Mouse (Mus musculus) forebrain, embryonic 11.5 days (tissue): Measurements from ENCODE around the gene Igf1r. TPM values are rescaled to one million over a fixed set of nuclear protein-coding genes. Genes with fewer than 3 reads are reported as not detected.

ENCODE experiments used
- ATAC-seq: fragments of 200-750 bp; cut with Nextera tagmentation; replicated peaks from 2 replicates; pipeline ENCODE4 v1.8.0; 2017; ENCODE audit warnings: moderate TSS enrichment; ENCODE audit not compliant: low FRiP score
- DNase-seq: peaks from one replicate; pipeline ENCODE4 v3.0.0-alpha.2; 2017; ENCODE audit warnings: low spot score
- H3K27ac ChIP-seq: fragments of 300-500 bp; sonication (generic); 2 replicates; pipeline ENCODE4 v1.5.1; 2014; ENCODE audit warnings: low read depth, low read length
- H3K27me3 ChIP-seq: fragments of 300-500 bp; sonication (generic); 2 replicates; pipeline ENCODE4 v1.6.1; 2014; ENCODE audit warnings: mild to moderate bottlenecking, low read length, mixed read lengths; ENCODE audit not compliant: control insufficient read depth, insufficient read depth
- H3K36me3 ChIP-seq: fragments of 300-500 bp; sonication (generic); 2 replicates; pipeline ENCODE4 v1.6.1; 2014; ENCODE audit warnings: mild to moderate bottlenecking, low read length, moderate library complexity, mixed read lengths; ENCODE audit not compliant: control insufficient read depth, insufficient read depth
- H3K4me1 ChIP-seq: fragments of 300-500 bp; sonication (generic); replicated peaks from 2 replicates; pipeline ENCODE4 v1.6.1; 2014; ENCODE audit warnings: low read length, mixed read lengths; ENCODE audit not compliant: control insufficient read depth, insufficient read depth
- H3K4me2 ChIP-seq: fragments of 300-500 bp; sonication (generic); 2 replicates; pipeline ENCODE4 v1.6.1; 2014; ENCODE audit warnings: low read depth, mild to moderate bottlenecking, low read length, moderate library complexity, mixed read lengths; ENCODE audit not compliant: severe bottlenecking
- H3K4me3 ChIP-seq: fragments of 300-500 bp; sonication (generic); 2 replicates; pipeline ENCODE4 v1.5.1; 2014; ENCODE audit warnings: low read depth, low read length
- H3K9ac ChIP-seq: fragments of 300-500 bp; sonication (generic); 2 replicates; pipeline ENCODE4 v1.6.1; 2014; ENCODE audit warnings: low read length
- H3K9me3 ChIP-seq: fragments of 300-500 bp; sonication (generic); 2 replicates; pipeline ENCODE4 v1.6.1; 2016; ENCODE audit warnings: low read length, mixed read lengths; ENCODE audit not compliant: control insufficient read depth
- WGBS: fragments of 180-500 bp; shearing (Covaris S2); extraction: QIAGEN DNeasy Blood & Tissue Kit; methylation state at CpG from one replicate; pipeline ENCODE4 v1.1.7; 2014; 5-methylcytosine and 5-hydroxymethylcytosine counted together
- polyA plus RNA-seq: library from polyadenylated mRNA; unstranded; fragments of >200 nt; fragmentation: Nextera tagmentation; extraction: Ambion mirVana; gene quantifications from 2 replicates; pipeline ENCODE4 v1.2.1, GENCODE M21; 2014

Gene Igf1r
- polyA plus RNA-seq, 1 experiment from 2014 or later = 18.3 TPM

DNA sequence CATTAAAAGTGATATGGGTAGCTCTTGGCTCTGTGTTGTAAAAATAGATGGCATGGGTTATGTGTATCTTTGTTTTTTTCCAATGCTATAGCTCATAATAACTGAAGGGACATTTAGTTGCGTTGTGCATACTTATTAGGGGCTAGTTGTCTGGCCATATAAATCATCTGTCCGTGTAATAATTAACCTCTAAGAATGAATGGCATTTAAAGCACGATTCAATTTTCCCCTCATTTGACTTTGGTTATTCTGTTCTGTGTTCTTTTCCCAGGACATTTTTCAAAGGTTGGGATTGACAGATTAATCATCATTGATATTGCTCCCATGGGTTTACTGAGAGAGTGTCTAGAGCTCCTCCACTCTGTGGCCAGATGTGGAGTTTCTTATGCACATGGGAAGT, 72.8 kb downstream of the Igf1r start:
- no peaks in the 10 kb centered on the region for H3K9me3 ChIP-seq
- H3K4me1 ChIP-seq = peaks cover 3% of the 10 kb centered on the region; the same call in 1 of the 2 replicates
- no peaks in the 10 kb centered on the region for H3K27me3 ChIP-seq
- no peak for ATAC-seq
- no peak overlapping the region for H3K4me3 ChIP-seq
- H3K4me2 ChIP-seq = no peak overlapping the region
- no peaks in the 10 kb centered on the region for H3K36me3 ChIP-seq
- WGBS = 66% methylated on average over 3 of the region's 3 CpGs
- H3K9ac ChIP-seq = no peak overlapping the region
- no peak overlapping the region for H3K27ac ChIP-seq
- DNase-seq = no peak

DNA sequence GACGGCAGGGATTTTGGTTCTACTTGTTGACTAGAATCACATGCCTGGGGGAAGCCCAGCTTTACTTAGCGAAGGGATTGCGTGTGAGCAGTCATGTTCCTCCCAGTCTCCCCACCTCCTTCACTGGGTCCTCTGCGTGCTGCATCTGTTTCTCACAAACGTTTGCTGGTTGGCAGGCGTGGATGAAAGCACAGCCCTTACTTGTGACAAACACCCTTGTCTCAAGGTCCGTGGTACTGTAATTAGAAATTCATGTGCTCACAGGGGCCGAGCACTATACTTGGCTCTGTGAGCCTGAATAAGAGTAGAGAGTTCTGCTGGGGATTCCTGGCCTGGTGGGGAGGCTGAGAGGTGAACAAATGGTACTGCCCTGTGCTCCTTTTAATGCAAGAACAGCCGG, 73.4 kb downstream of the Igf1r start:
- DNase-seq = no peak
- no peaks in the 10 kb centered on the region for H3K36me3 ChIP-seq
- WGBS = 82% methylated on average over 9 of the region's 9 CpGs
- H3K4me2 ChIP-seq = no peak overlapping the region
- H3K4me1 ChIP-seq = peaks cover 3% of the 10 kb centered on the region; the same call in 1 of the 2 replicates
- no peak overlapping the region for H3K4me3 ChIP-seq
- no peak overlapping the region for H3K9ac ChIP-seq
- H3K27me3 ChIP-seq = no peaks in the 10 kb centered on the region
- no peaks in the 10 kb centered on the region for H3K9me3 ChIP-seq
- no peak overlapping the region for H3K27ac ChIP-seq
- no peak for ATAC-seq

DNA sequence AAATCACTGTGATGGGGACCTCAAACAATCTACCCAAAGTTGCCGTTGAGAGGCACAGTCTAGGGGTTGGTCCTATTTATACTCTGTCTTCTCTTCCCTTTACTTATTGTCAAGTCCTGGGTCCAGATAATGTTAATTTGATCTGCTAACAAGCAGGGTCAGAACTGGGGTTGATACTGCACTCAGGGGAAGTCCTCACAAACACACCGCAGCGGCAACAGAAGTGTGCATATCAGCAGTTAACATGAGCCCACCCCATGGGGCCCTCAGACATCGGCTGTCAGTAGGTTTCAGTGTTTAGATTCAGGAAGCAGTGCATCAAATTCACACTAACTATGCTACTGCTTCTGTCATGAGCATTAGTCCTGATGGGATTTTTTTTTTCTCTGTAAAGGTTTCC, 75.5 kb downstream of the Igf1r start:
- Histone ChIP-seq H3K9me3 (no peaks in the 10 kb centered on the region), H3K4me3 (no peak overlapping the region), H3K36me3 (no peaks in the 10 kb centered on the region), H3K9ac (no peak overlapping the region), H3K4me1 (peaks cover 3% of the 10 kb centered on the region; the same call in 1 of the 2 replicates), H3K4me2 (no peak overlapping the region), H3K27ac (no peak overlapping the region), H3K27me3 (no peaks in the 10 kb centered on the region)
- 83% methylated on average over 4 of the region's 4 CpGs for WGBS
- no peak for ATAC-seq
- no peak for DNase-seq

DNA sequence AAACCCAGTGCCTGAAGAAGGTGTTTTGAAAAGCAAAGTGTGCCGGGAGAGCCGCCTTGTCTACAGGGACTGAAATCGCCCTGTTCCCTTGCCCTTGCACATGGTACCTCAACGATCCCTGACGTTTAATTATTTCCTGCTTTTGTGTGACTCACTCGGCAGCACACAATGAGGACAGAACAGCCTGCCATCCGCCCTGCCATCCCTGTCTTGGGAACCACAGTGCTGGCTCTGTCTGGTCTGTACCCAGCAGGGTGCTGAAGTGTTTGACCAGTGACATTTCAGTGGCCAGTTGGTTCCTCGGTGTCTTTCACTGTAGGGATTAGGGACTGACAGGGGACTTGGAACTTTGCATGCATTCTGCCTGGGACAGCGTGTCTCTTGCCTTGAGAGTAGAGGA, 78.2 kb downstream of the Igf1r start:
- H3K4me2 ChIP-seq = no peak overlapping the region
- DNase-seq (no peak), ATAC-seq (no peak)
- no peaks in the 10 kb centered on the region for H3K9me3 ChIP-seq
- no peak overlapping the region for H3K9ac ChIP-seq
- H3K36me3 ChIP-seq = no peaks in the 10 kb centered on the region
- 33% methylated on average over 9 of the region's 9 CpGs for WGBS
- H3K4me1 ChIP-seq = peaks cover 3% of the 10 kb centered on the region; the same call in 1 of the 2 replicates
- no peaks in the 10 kb centered on the region for H3K27me3 ChIP-seq
- H3K4me3 ChIP-seq = no peak overlapping the region
- H3K27ac ChIP-seq = no peak overlapping the region

DNA sequence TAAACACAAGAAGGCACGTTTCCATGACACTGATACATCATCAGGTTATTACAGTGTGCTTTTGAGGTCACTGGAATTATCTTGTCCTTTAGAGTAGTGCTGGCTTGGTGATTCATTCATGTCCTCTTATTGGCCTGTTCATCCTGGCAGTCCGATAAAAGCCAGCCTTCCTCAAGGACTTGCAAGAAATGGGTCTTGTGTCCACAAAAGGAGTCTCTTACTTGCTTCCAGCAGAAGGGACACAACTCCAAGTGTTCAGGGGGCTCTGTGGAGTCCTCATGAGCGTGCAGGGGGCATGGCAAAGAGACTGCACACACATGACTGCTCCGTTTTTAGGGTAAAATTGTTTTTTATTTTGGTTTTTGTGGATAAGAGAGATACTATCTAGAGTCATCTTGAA, 83.9 kb downstream of the Igf1r start:
- Histone ChIP-seq H3K27ac (no peak overlapping the region), H3K27me3 (no peaks in the 10 kb centered on the region), H3K4me3 (no peak overlapping the region), H3K9me3 (no peaks in the 10 kb centered on the region), H3K4me1 (no peaks in the 10 kb centered on the region; the same call in 1 of the 2 replicates), H3K36me3 (no peaks in the 10 kb centered on the region), H3K4me2 (no peak overlapping the region), H3K9ac (no peak overlapping the region)
- 90% methylated on average over 4 of the region's 4 CpGs for WGBS
- no peak for DNase-seq
- no peak for ATAC-seq

DNA sequence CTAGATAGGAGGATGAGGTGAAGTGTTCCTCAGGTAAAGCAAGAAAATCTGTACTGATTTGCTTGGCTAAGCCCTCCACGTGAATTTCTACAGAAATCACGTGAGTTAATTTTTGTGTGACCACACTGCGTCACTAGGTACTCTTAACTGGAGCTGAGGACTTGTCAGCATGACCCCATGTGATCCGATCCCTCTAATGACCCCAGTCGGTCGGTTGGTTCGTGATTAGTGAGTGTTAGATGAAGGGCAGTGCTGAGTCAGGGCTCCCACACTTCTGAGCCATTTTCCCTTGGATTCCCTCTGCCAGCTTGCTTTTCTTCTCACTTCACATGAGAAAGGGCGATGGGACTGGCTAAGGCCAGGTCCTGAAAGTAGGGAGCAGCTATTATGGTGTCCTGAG, 86.2 kb downstream of the Igf1r start:
- no peak overlapping the region for H3K9ac ChIP-seq
- H3K9me3 ChIP-seq = no peaks in the 10 kb centered on the region
- H3K27ac ChIP-seq = no peak overlapping the region
- ATAC-seq (no peak), DNase-seq (no peak)
- H3K4me3 ChIP-seq = no peak overlapping the region
- WGBS = 76% methylated on average over 8 of the region's 8 CpGs
- H3K4me2 ChIP-seq = no peak overlapping the region
- H3K36me3 ChIP-seq = no peaks in the 10 kb centered on the region
- no peaks in the 10 kb centered on the region; the same call in 1 of the 2 replicates for H3K4me1 ChIP-seq
- no peaks in the 10 kb centered on the region for H3K27me3 ChIP-seq

DNA sequence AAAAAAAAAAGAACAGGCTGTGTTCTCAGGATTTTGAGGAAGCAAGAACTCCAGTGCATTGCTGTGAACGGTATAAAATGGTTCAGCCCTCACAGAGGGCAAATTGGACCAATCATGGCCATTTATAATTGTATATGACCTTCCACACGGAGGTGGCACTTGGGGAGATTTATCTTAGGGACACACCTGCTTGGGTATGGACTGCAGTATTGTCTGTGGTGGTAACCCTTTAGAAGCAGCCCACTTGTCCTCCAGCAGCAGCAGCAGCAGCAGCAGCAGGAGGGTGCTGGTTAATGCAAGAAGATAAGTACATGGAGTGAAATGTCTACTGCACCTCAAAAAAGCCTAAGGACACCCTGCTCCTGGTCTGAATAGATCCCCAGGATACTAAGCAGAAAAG, 86.9 kb downstream of the Igf1r start:
- Histone ChIP-seq H3K9me3 (no peaks in the 10 kb centered on the region), H3K4me2 (no peak overlapping the region), H3K27ac (no peak overlapping the region), H3K4me1 (no peaks in the 10 kb centered on the region), H3K9ac (no peak overlapping the region), H3K36me3 (no peaks in the 10 kb centered on the region), H3K27me3 (no peaks in the 10 kb centered on the region), H3K4me3 (no peak overlapping the region)
- DNase-seq (no peak), ATAC-seq (no peak)
- WGBS = 69% methylated on average over 2 of the region's 2 CpGs

DNA sequence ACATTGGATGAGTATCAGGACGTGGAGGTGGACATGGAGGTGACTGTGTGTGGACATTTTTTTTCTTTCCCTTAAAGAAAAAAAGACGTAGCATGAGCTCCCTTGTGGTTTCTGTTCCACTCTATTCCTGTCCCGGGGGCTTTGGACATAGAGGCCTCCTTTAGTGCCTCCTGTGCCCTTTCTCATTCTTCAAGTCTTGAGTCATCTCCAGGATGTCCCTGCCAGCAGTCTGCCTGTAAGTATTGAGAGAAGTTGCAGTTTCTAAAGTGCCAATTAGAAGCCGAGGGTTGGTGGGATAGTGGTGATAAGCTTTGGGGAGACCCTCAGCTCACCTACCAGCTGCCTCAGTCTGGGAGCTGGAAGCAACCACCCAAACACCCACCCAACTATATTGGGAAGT, 92.0 kb downstream of the Igf1r start:
- ATAC-seq (no peak), DNase-seq (no peak)
- Histone ChIP-seq H3K9me3 (no peaks in the 10 kb centered on the region), H3K9ac (no peak overlapping the region), H3K4me2 (no peak overlapping the region), H3K27me3 (no peaks in the 10 kb centered on the region), H3K27ac (no peak overlapping the region), H3K4me3 (no peak overlapping the region), H3K4me1 (no peaks in the 10 kb centered on the region), H3K36me3 (no peaks in the 10 kb centered on the region)
- WGBS = 85% methylated on average over 4 of the region's 4 CpGs

DNA sequence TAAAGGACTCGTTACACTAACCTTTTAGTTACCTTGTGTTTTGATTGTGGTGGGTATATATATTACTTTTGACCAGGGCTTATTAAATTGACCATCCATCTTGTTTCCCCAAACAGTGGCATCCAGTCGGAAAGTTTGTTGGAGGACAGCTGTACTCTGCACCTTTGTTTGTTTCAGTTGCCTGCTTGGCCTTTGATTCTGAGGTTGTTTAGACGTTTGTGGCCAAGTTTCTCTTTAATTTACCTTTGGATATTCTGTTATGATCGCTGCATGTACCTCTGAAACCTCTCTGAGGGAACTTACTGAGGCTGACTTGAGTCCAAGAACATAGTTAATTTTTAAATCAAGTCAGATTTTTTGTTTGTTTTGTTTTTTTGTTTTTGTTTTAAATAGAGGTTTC, 94.5 kb downstream of the Igf1r start:
- Histone ChIP-seq H3K27me3 (no peaks in the 10 kb centered on the region), H3K9me3 (no peaks in the 10 kb centered on the region), H3K4me2 (no peak overlapping the region), H3K27ac (no peak overlapping the region), H3K4me3 (no peak overlapping the region), H3K36me3 (no peaks in the 10 kb centered on the region), H3K9ac (no peak overlapping the region), H3K4me1 (no peaks in the 10 kb centered on the region)
- whole genome bisulfite sequencing = 77% methylated on average over 4 of the region's 4 CpGs
- DNase-seq (no peak), ATAC-seq (no peak)
